Mouse (Mus musculus) gastrocnemius, postnatal 36 days (tissue): ENCODE data around the gene Atrn. TPM values are rescaled to one million over a fixed set of nuclear protein-coding genes. Genes with fewer than 3 reads are reported as not detected.

Experiments used
- DNase-seq, 2 experiments: peaks; one replicate each; pipeline ENCODE4 v3.0.0; 2022
- intact Hi-C: fragments of 180-260 bp; cut with DNase I; formaldehyde crosslinking; loops from one replicate; pipeline ENCODE4 v1.15.1; 2025
- microRNA-seq, 2 experiments: library from miRNA; unstranded; fragments of <30 nt; microRNA quantifications; one replicate each; pipeline ENCODE4 v1.2.0; 2021
- total RNA-seq, 2 experiments: library from RNA; stranded (reverse); gene quantifications; 2 replicates each; pipeline ENCODE4 v1.2.3; 2021

Gene Atrn
- total RNA-seq, 2 experiments from 2014 or later: 13.3 TPM

DNA sequence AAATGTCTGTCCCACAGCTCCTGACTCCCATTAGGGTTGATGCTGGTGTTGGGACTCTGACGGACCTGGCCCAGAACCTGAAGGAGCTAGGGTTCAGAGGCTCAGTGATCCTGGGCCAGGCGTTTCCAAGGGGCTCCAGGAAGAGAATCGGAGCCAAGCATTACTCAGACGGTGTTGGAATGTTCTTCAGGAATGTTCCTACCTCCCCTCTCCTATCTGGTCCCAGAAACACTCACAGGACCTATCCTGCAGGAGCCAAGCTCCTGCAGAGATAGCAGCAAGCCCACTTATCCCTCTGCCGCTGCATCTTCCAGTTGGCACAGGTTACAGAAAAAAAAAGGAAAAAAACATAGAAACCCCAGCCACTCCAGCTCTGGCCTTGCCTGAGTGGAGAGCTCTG, 155.3 kb downstream of the Atrn start:
- intact Hi-C loops: no loop called here
- no peak for DNase-seq

DNA sequence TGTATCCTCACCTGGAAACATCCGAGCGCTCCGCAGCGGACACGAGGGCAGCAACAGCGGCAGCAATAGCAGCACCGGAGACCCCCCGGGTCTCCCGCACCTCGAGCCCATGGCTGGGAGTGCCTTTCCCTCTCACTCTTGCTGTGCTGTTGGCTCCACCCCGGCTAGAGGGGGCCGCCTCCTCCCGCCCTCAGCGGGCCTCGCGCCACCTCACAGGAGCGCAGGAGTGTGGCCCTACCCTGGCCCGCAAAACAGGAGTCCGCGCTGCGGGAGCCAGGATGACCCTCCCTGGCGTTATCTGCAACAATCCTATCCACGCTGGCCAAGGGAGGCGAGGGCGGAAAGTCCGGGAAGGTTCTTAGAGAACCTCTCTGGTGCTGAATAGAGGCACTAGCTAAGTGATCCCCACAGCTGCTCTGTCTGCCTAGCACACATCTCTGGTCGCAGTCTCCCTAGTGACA, 157.1 kb downstream of the Atrn start, which contains the start of gene Adam33:
Gene Adam33, minus strand, starts transcription at position 411 of the 461 bp plus-strand sequence.
- DNase-seq: peak in 1 of 2 experiments; percentile 35

DNA sequence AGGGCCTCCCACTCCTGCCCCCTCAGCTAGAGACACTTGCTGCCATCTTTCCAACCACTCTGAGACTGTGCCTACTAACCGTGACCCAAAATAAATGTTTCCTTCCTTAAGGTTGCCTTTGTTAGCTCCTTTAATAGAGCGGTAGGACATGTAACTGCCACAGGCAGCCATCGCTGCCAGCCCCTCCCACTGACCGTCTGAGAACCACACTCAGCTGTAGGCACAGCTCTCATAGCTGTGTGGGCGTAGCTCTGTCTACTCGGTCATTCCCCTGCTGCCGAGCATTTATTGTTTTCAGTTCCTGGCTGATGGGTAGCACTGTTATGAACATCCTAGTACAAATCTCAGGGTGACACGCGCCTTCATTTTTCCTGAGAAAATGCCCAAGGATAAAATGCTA, 160.0 kb downstream of the Atrn start:
- intact Hi-C loops: no loop called here

More for the DNA sequence above, 157.1 kb downstream of the Atrn start, which contains the start of gene Adam33:
- intact Hi-C loops: no loop called here

DNA sequence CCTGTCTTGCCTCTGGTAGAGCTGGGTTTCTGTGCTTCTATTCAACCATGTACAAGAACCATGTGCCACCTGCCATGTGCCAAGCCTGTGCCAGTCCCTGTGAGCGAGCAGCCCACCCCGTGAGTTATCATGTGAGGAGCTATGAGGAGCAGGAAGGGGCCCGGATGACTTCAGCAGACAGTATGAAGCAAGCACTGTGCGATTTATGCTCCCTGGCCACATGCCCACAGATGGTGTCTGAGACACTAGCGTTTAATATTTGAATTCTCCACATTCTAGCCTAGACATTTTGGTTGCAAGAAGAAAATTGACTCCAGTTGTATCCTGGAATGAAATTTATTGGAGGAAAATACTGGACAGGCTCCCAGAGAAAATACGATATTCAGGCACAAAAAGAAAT, 161.2 kb downstream of the Atrn start:
- DNase-seq: no peak
- intact Hi-C loops: no loop called here

More for the DNA sequence above, 160.0 kb downstream of the Atrn start:
- DNase-seq: no peak

DNA sequence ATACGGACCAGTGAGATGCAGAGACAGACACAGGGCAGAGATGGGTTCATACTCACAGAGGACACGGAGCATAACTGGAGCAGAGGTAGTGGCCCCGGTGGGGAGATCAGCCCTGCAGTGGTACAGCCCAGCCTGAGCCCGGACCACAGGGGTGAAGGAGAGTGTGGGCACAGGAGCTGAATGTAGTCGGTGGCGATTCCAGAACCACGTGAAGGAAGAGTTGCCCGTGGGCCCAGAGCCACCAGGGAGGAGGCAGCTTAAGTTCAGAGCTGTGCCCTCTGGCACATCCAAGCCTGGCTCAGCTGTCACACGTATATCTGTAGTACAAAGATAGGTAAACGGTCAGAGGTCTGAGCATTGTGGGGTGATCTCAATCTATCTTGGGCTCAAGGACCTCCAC, 166.2 kb downstream of the Atrn start:
- intact Hi-C loops: no loop called here
- no peak for DNase-seq

Small RNAs within 50 kb of the gene (microRNA-seq; reads per million reads assigned to microRNA genes)
- 0 reads per million in 2 experiments for gene Mir6973b

Other genes with a start within 250 kb of the Atrn start
- 10 to 100 TPM; 82.3 to 96.2 TPM for gene Ddrgk1, start 241.8 kb upstream of the Atrn start, total RNA-seq
- 10 to 100 TPM; 10.8 to 13.2 TPM for gene Itpa, start 238.9 kb upstream of the Atrn start, total RNA-seq
- under 1 TPM in 1 of 2 experiments, not detected in 1; 0.12 TPM for gene Slc4a11, start 209.0 kb upstream of the Atrn start, total RNA-seq
- 1 to 10 TPM; 3.9 to 5.7 TPM for gene 4930402H24Rik, start 89 bp upstream of the Atrn start, total RNA-seq
- gene Gfra4, start 136.6 kb downstream of the Atrn start, total RNA-seq: 1 to 10 TPM; 1.7 to 1.8 TPM
- gene Adam33, start 157.3 kb downstream of the Atrn start, total RNA-seq: 1 to 10 TPM; 1.7 to 1.8 TPM
- gene Siglec1, start 180.3 kb downstream of the Atrn start, total RNA-seq: under 1 TPM; 0.43 to 0.76 TPM
- 10 to 100 TPM in 1 of 2 experiments, 1 to 10 TPM in 1; 10.0 to 13.1 TPM for gene Hspa12b, start 220.8 kb downstream of the Atrn start, total RNA-seq
- gene Gm11037, start 227.0 kb downstream of the Atrn start, total RNA-seq: not detected